Mouse (Mus musculus) A20 (cell line): ENCODE results near the gene Prrg2.

Experiments used
- DNase-seq: peaks from one replicate; pipeline ENCODE4 v3.0.0-alpha.2; 2011; ENCODE audit warnings: low read depth, low spot score

The Prrg2 gene

GRCm38 (mm10) chr7:45090251-45090977, 27.9 kb upstream of the Prrg2 start:
- DNase-seq = no peak

GRCm38 (mm10) chr7:45088597-45088996, 26.1 kb upstream of the Prrg2 start:
- no peak for DNase-seq

GRCm38 (mm10) chr7:45086084-45086483, 23.6 kb upstream of the Prrg2 start:
- DNase-seq = no peak

GRCm38 (mm10) chr7:45083300-45083890, 20.9 kb upstream of the Prrg2 start:
- no peak for DNase-seq

GRCm38 (mm10) chr7:45082401-45083299, 20.2 kb upstream of the Prrg2 start:
- DNase-seq = no peak

- no peak for DNase-seq
These were observed 18.5 kb upstream of the Prrg2 start for GRCm38 (mm10) chr7:45081016-45081415.

- DNase-seq = peak; percentile 80
These were observed 17.4 kb upstream of the Prrg2 start for GRCm38 (mm10) chr7:45079856-45080255.

- DNase-seq = peak; percentile 73
These were observed 16.0 kb upstream of the Prrg2 start for GRCm38 (mm10) chr7:45078513-45078912.

GRCm38 (mm10) chr7:45077829-45078228, 15.4 kb upstream of the Prrg2 start:
- no peak for DNase-seq

GRCm38 (mm10) chr7:45077322-45077721, 14.8 kb upstream of the Prrg2 start:
- no peak for DNase-seq

- no peak for DNase-seq
These were observed 14.0 kb upstream of the Prrg2 start for GRCm38 (mm10) chr7:45076501-45076900.

- no peak for DNase-seq
These were observed 12.9 kb upstream of the Prrg2 start for GRCm38 (mm10) chr7:45075405-45075804.

GRCm38 (mm10) chr7:45073949-45074348, 11.5 kb upstream of the Prrg2 start:
- no peak for DNase-seq

- DNase-seq = no peak
These were observed 10.8 kb upstream of the Prrg2 start for GRCm38 (mm10) chr7:45073171-45073707.

- peak; percentile 66 for DNase-seq
These were observed 9.8 kb upstream of the Prrg2 start for GRCm38 (mm10) chr7:45072230-45072629.

GRCm38 (mm10) chr7:45069671-45070070, 7.2 kb upstream of the Prrg2 start:
- no peak for DNase-seq

- peak; percentile 86 for DNase-seq
These were observed 5.5 kb upstream of the Prrg2 start for GRCm38 (mm10) chr7:45068000-45068318.

GRCm38 (mm10) chr7:45067190-45067999, 4.9 kb upstream of the Prrg2 start:
- DNase-seq = no peak

GRCm38 (mm10) chr7:45061532-45062075, 873 bp downstream of the Prrg2 start:
- peak; percentile 37 for DNase-seq

GRCm38 (mm10) chr7:45060632-45061122, 1.8 kb downstream of the Prrg2 start:
- DNase-seq = no peak
